Mouse (Mus musculus): ENCODE measurements around the gene Lce1i.
"Not testable (repeated sequence)": the region's sequence is repeated elsewhere in the genome, so short reads cannot be mapped to it uniquely, and the experiment has no call there.

The Lce1i gene

DNA sequence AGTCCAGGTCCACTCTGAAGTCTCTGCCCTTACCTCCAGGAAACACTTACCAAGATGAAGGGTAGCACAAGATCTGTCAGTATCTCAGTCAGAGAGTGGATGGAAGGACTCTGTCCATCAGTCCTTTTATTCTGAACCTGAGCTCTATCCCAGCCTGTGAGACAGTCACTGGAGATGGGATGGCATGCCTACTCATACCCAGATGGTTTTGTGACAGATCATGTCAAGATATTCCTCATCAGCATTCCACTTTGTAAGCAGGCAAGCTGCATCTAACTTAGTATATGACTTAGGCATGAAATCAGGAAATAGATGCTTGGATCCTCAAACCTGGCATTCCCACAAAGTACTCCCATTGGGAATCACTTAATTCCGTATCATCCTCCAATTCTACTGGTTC lies at the start of gene Lce1i:
TSS of gene Lce1i (minus strand) at position 101 of the 400 bp plus-strand sequence.
- no peak for DNase-seq

DNA sequence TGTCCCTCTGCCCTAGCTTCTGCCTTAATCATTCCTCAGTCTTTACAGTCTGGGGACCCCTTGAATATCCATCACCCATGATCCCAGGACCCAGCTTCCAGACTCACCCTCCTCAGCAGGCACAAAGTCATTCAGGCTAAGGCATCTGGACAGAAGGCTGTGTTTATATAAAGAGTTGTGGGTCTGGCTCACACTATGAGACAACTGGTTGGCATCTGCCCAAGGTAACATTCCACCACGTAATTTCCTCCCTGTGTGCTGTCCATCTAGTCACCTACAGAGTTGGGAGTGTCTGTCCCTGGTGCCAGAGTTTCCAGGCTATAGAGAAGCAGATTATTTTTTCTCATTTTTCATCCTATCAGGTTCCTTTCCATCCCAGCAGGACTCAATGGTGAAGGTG lies 48.4 kb upstream of the Lce1i start, which contains the start of gene Kprp:
TSS of gene Kprp (minus strand) at position 140 of the 400 bp plus-strand sequence.
- no peak for DNase-seq

DNA sequence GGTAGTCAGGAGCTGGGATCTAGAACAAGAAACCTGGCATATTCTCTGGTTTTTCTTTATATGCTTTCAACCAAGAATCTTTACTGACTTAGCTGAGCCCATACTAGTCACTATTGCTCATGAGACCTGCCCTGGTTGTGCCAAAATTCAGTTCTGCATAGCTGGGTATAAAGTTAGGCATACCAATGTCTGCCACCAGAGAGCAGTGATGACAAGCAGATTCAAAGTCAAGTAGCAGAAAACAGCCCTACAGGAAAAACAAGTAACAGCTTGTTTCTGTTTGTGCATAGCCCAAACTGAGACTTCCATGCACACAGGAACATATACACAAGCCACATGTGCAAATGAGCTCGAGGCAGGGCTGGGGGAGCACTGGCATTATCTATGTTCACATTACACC lies 47.1 kb upstream of the Lce1i start:
- no peak for DNase-seq

DNA sequence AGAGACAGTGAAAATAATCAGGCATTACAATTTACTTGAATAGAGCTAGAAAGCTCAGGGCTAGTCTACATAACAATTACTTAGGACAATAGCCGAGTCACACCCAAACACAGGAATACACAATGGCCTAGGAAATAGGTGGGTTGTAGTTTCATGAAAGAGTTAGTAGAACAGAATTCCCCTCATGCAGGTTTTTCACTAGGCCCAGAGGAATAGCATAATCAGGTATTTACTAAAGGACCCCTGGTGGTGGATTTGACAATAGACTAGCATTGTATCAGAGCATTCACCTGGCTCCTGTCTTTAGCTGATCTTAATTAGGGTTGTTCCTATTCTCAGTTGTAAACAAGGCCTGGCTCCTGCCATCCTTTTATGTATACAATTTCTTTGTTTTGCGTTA lies 37.3 kb upstream of the Lce1i start:
- DNase-seq: not testable (repeated sequence)

DNA sequence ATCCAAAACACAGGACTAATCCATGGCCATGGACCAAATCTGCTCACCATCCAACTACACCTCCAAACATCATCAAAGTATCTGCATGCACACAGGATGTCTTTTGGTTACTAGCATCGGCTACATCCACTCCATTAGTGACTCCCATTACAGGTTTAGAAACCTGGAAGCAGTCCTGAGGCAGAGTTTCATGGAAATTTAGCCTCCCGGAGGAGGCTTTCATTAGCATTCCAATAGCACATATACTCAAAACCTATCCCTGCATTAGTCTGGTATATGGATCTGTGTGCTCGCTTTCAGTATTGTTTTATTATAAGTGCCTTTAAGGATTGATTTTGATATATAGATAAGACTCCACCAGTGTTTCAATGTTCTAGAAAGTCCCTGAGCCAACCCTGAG lies 36.9 kb upstream of the Lce1i start:
- no peak for DNase-seq

DNA sequence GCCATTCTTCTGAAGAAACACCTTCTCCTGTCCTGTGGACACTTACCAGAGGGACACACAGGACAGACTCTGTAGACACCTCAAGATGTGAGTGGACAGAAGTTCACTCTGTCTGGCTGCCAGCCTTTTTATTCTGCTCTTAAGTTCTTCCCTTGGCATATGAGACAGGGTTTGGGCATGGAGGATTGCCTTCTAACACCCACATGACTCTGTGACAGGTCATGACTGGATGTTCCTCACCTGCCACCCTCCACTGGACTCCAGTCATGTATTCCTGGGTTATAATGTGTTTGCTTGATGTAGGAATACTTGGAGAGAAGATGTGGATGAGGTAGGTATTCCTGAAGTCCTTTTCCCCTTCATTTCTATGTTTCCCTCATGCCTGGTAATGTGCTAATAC lies 29.1 kb upstream of the Lce1i start, which contains the start of gene Lce1k:
TSS of gene Lce1k (minus strand) at position 101 of the 400 bp plus-strand sequence.
- DNase-seq: no peak

DNA sequence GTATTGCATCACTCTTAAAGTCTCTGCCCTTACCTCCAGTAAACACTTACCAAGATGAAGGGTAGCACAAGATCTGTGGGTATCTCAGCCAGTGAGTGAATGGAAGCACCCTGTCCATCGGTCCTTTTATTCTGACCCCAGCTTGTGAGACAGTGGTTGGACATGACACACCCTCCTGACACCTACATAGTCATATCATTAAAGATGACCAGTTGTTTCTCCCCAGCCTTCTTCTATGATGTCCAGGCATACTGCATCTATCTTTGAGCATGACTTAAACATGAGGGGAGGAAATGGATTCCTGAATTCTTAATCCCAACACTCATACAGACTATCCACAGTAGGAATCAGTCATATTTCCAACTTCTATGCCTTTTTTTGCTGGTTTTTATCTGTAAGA lies 11.7 kb upstream of the Lce1i start, which contains the start of gene Lce1j:
TSS of gene Lce1j (minus strand) at position 101 of the 400 bp plus-strand sequence.
- no peak for DNase-seq

DNA sequence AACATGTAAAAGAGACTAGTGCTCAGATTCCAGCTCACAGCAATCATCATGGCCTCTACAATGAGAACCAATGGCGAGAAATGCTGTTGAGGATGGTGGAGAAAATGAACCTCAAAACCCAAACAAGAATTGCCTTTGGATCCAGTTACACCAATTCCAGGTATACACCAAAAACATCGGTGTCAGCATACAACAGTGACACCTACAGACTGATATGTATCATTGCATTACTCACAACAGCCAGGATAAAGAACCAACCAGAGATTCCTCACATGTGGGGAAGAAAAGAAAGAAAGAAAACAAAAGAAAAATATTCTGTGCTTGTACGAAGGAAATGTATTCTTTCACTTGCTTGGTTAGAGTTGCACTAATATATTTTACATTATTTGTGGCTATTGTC lies 7.1 kb downstream of the Lce1i start:
- DNase-seq: no peak

DNA sequence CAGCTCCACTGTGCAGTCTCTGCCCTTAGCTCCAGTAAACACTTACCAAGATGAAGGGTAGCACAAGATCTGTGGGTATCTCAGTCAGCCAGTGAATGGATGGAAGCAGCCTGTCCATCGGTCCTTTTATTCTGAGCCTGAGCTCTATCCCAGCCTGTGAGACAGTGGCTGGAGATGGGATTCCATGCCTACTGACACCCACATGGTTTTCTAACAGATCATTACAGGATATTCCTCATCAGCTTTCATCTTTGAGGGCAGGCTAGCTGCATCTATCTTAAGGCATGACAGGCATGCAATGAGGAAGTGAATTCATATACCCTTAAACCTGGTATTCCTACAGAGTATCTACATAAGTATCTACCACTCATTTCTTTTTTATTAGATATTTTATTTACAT lies 13.7 kb downstream of the Lce1i start, which contains the start of gene Lce1h:
TSS of gene Lce1h (minus strand) at position 101 of the 400 bp plus-strand sequence.
- DNase-seq: no peak

DNA sequence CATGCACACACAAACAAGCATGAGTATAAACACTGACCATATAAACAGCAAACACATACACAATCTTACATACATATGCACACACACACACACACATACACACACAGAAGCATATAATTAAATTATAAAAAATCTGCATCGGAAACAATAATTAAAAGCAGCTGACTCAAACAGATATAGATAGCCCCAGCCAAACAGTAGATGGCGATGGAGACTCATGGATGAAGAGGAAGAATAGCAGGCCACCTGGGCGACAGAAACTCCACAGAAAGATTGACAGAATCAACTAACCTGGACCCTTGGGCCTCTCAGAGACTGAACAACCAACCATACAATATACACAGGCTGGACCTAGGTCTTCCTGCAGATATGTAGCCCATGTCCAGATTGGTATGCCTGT lies 25.5 kb downstream of the Lce1i start:
- no peak for DNase-seq

DNA sequence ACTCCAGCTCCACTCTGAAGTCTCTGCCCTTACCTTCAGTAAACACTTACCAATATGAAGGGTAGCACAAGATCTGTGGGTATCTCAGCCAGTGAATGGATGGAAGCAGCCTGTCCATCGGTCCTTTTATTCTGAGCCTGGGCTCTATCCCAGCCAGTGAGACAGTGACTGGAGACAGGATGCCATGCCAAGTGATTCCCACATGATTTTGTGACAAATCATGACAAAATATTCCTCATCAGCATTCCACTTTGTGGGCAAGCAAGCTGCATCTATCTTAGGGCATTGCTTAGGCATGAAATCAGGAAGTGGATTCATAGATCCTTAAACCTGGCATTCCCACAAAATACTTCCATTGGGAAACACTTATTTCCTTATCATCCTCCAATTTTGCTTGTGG lies 26.5 kb downstream of the Lce1i start, which contains the start of gene Lce1g:
TSS of gene Lce1g (minus strand) at position 101 of the 400 bp plus-strand sequence.
- DNase-seq: no peak

DNA sequence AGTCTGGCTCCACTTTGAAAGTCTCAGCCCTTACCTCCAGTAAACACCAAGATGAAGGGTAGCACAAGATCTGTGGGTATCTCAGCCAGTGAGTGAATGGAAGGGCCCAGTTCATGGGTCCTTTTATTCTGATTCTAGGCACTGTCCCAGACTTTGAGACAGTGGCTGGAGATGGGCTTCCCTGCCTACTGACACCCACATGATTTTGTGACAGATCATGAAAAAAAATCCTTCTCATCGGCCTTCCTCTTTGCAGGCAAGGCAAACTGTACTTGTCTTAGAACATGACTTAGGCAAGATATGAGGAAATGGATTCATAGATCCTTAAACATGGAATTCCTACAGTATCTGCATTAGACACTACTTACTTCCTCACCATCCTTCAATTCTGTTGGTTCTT lies 39.7 kb downstream of the Lce1i start, which contains the start of gene Gm38119:
TSS of gene Gm38119 (minus strand) at position 101 of the 400 bp plus-strand sequence.
- no peak for DNase-seq
